Mouse (Mus musculus) hindlimb bud, embryonic 11.5 days (tissue): ENCODE data around the gene Prn.

Source experiments
- DNase-seq: peaks from one replicate; pipeline ENCODE4 v3.0.0-alpha.2; 2012; ENCODE audit warnings: low read depth, low spot score; ENCODE audit errors: extremely low spot score

The Prn gene

GRCm38 (mm10) chr2:131993151-131993550 is 83.4 kb downstream of the Prn start:
- DNase-seq: no peak

- no peak for DNase-seq
Observed at GRCm38 (mm10) chr2:131993563-131994088, 83.9 kb downstream of the Prn start.

- DNase-seq: no peak
Observed at GRCm38 (mm10) chr2:131994971-131995370, 85.2 kb downstream of the Prn start.

GRCm38 (mm10) chr2:131995742-131996141 is 86.0 kb downstream of the Prn start:
- no peak for DNase-seq

- DNase-seq: no peak
Observed at GRCm38 (mm10) chr2:131996369-131996768, 86.6 kb downstream of the Prn start.

- no peak for DNase-seq
Observed at GRCm38 (mm10) chr2:131997356-131997755, 87.6 kb downstream of the Prn start.

GRCm38 (mm10) chr2:132001696-132002334 is 92.1 kb downstream of the Prn start:
- DNase-seq: no peak

GRCm38 (mm10) chr2:132003916-132004315 is 94.2 kb downstream of the Prn start:
- DNase-seq: no peak

GRCm38 (mm10) chr2:132004495-132005136 is 94.9 kb downstream of the Prn start:
- DNase-seq: no peak

- DNase-seq: no peak
Observed at GRCm38 (mm10) chr2:132005445-132005844, 95.7 kb downstream of the Prn start.
